Mouse (Mus musculus): ENCODE results near the gene Ifit2. TPM values are rescaled to one million over a fixed set of nuclear protein-coding genes. Genes with fewer than 3 reads are reported as not detected.

Gene Ifit2
- 1.2 and 1.7 TPM in 2 replicates for total RNA-seq (2012; rRNA removed)

DNA sequence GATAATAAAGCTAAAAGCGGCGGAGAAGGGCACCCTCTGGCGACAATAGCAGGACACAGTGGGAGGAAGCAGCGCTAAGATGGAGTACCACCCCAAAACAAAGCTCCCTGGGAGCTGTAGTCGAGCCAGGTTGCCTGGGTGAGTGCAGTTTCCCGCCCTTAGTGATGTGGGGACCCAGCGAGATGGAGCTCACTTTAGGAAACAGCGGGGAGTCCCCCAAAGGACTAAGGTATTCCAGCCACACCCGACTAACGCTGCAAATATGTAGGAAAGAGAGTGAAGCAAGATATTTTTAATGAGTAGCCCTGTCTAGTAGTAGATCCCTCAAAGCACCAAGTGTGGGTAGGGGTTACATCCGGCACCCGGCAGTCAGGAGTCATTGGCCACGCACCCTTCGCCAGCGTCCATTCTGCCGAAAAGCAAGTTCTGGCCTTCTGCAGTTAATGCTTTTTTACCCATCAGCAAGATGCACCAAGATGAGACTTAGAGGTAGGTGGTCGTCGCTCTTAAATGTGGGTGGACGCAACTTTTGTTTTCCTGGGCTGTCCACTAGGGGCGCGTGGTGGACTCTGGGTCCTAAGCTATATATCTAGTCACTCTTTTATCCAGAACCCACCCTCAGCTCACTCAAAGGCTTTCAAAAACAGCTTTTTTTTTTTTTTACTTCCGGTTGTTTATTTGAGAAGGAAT, at the start of gene Ifit2:
Gene Ifit2, plus strand, starts transcription at position 161 of the 690 bp plus-strand sequence.
- Histone ChIP-seq H3K9ac (ENCODE audit: insufficient read depth, low read depth, low read length, poor library complexity, severe bottlenecking) (peak within 1 kb of the TSS; percentile 6; the same call in 1 of the 2 replicates), H3K27ac (ENCODE audit: insufficient read depth, low read depth, low read length, poor library complexity, severe bottlenecking) (no peak within 1 kb of the TSS), H3K9me3 (ENCODE audit: control insufficient read depth, insufficient read depth, low read depth, low read length) (no peaks in the 10 kb centered on the region), H3K36me3 (ENCODE audit: control insufficient read depth, insufficient read depth, low read length, poor library complexity, severe bottlenecking) (no peaks in the 10 kb centered on the region), H3K4me1 (ENCODE audit: control insufficient read depth in 2 of 2, insufficient read depth in 2 of 2, low read length in 2 of 2, poor library complexity in 1 of 2) (no peaks in the 10 kb centered on the region), H3K4me3 (ENCODE audit: insufficient read depth in 1 of 2, low read depth in 1 of 2, low read length in 2 of 2, poor library complexity in 1 of 2, severe bottlenecking in 1 of 2) (peak within 1 kb of the TSS; percentile 57 to 83)
- peak; percentile 38 for DNase-seq (ENCODE audit: low read depth, low spot score)
- in situ Hi-C loops (cut with MboI; ENCODE audit: low sequenced_read_pairs in 2 of 2, unreplicated experiment in 2 of 2), result no loop called here
- TF ChIP-seq MAFK (IDR thresholded peaks at IDR 0.05; ENCODE audit: insufficient read depth, low read depth, low read length) (no peak), ZC3H11A (IDR thresholded peaks at IDR 0.05; ENCODE audit: borderline replicate concordance, low read depth, low read length) (no peak), HCFC1 (IDR thresholded peaks at IDR 0.05; ENCODE audit: borderline replicate concordance, insufficient read depth, low read length) (no peak), ZNF384 (IDR thresholded peaks at IDR 0.05; ENCODE audit: low read depth, low read length) (no peak), CHD2 (IDR thresholded peaks at IDR 0.05; ENCODE audit: low read depth, low read length) (no peak)

DNA sequence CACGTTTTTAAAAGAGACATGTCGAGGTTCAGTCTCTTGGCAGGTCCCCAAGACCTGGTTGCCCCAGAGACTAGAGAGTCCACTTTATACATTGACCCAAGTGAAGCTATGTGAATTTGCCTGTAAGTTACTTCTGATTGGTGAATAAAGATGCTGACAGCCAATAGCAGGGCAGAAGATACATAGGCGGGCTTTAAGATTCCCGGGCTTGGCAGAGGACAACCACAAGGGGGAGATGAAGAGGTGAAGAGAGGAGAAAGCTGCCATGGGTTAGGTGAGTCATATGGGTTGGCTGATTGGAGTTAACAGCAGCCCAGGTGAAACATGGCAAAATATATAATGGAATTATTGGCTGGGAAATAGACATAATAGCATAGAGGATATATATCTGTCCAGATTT, 49.7 kb upstream of the Ifit2 start:
- in situ Hi-C loops (cut with MboI; ENCODE audit: low sequenced_read_pairs in 2 of 2, unreplicated experiment in 2 of 2), result no loop called here
- TF ChIP-seq MAFK (IDR thresholded peaks at IDR 0.05; ENCODE audit: insufficient read depth, low read depth, low read length) (no peak), ZC3H11A (IDR thresholded peaks at IDR 0.05; ENCODE audit: borderline replicate concordance, low read depth, low read length) (no peak), HCFC1 (IDR thresholded peaks at IDR 0.05; ENCODE audit: borderline replicate concordance, insufficient read depth, low read length) (no peak), CHD2 (IDR thresholded peaks at IDR 0.05; ENCODE audit: low read depth, low read length) (no peak), ZNF384 (IDR thresholded peaks at IDR 0.05; ENCODE audit: low read depth, low read length) (no peak)
- Histone ChIP-seq H3K4me3 (ENCODE audit: insufficient read depth in 1 of 2, low read depth in 1 of 2, low read length in 2 of 2, poor library complexity in 1 of 2, severe bottlenecking in 1 of 2) (no peak overlapping the region), H3K9me3 (ENCODE audit: control insufficient read depth, insufficient read depth, low read depth, low read length) (no peaks in the 10 kb centered on the region), H3K9ac (ENCODE audit: insufficient read depth, low read depth, low read length, poor library complexity, severe bottlenecking) (no peak overlapping the region), H3K27ac (ENCODE audit: insufficient read depth, low read depth, low read length, poor library complexity, severe bottlenecking) (no peak overlapping the region), H3K4me1 (ENCODE audit: control insufficient read depth in 2 of 2, insufficient read depth in 2 of 2, low read length in 2 of 2, poor library complexity in 1 of 2) (no peaks in the 10 kb centered on the region; a peak in 1 of 4 replicates), H3K36me3 (ENCODE audit: control insufficient read depth, insufficient read depth, low read length, poor library complexity, severe bottlenecking) (no peaks in the 10 kb centered on the region)
- peak; percentile 81 for DNase-seq (ENCODE audit: low read depth, low spot score)

DNA sequence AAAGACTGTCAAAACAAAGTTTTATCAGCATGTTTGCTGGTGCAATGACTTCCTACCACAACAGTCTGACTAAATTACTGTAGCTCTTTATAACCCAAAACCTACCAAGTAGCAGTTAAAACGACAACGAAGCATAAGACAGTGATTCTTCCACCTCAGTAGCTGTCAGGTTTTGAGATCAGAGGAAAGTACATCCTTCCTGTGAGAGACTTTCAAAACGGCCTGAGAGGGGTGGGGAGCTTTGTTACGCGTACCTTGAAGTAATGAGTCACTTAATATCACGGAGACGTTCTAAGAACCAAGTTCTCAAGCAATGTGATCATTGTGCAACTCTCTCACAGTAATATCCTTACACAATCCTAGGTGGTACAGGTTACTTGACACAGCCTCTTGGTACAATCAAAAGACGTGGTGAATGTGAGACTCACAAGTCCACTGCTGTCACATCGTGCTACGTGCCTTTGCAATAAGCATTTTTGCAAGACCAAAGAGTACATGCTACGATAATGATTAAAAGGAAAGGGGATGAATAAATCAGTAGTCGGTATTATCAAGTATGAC, 45.3 kb upstream of the Ifit2 start:
- Histone ChIP-seq H3K36me3 (ENCODE audit: control insufficient read depth, insufficient read depth, low read length, poor library complexity, severe bottlenecking) (no peaks in the 10 kb centered on the region), H3K4me3 (ENCODE audit: insufficient read depth in 1 of 2, low read depth in 1 of 2, low read length in 2 of 2, poor library complexity in 1 of 2, severe bottlenecking in 1 of 2) (no peak overlapping the region), H3K4me1 (ENCODE audit: control insufficient read depth in 2 of 2, insufficient read depth in 2 of 2, low read length in 2 of 2, poor library complexity in 1 of 2) (no peaks in the 10 kb centered on the region), H3K9me3 (ENCODE audit: control insufficient read depth, insufficient read depth, low read depth, low read length) (no peaks in the 10 kb centered on the region), H3K9ac (ENCODE audit: insufficient read depth, low read depth, low read length, poor library complexity, severe bottlenecking) (no peak overlapping the region), H3K27ac (ENCODE audit: insufficient read depth, low read depth, low read length, poor library complexity, severe bottlenecking) (no peak overlapping the region)
- TF ChIP-seq MAFK (IDR thresholded peaks at IDR 0.05; ENCODE audit: insufficient read depth, low read depth, low read length), result no peak
- no peak for TF ChIP-seq HCFC1 (IDR thresholded peaks at IDR 0.05; ENCODE audit: borderline replicate concordance, insufficient read depth, low read length)
- TF ChIP-seq ZC3H11A (IDR thresholded peaks at IDR 0.05; ENCODE audit: borderline replicate concordance, low read depth, low read length), result no peak
- no peak for TF ChIP-seq ZNF384 (IDR thresholded peaks at IDR 0.05; ENCODE audit: low read depth, low read length)
- TF ChIP-seq CHD2 (IDR thresholded peaks at IDR 0.05; ENCODE audit: low read depth, low read length), result no peak
- DNase-seq (ENCODE audit: low read depth, low spot score), result no peak
- in situ Hi-C loops (cut with MboI; ENCODE audit: low sequenced_read_pairs in 2 of 2, unreplicated experiment in 2 of 2), result no loop called here

DNA sequence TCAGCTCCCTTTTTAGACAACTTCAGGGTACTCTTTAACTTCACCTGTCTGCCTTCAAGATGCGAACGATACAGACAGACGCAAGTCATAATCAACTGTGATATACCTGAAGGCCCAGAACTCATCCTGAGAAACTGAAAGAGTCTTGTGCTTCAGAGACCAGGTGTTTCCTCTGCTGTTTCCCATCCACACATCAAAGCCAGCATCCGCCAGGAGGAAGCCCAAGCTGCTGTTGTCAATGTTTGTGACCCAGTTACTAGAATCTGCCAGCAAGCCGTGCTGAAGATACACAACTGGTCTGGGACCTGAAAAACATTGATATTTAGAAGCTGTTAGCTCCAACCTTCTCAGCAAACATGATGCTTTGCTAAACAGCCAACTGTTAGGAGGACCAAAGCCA, 39.8 kb upstream of the Ifit2 start:
- in situ Hi-C loops (cut with MboI; ENCODE audit: low sequenced_read_pairs in 2 of 2, unreplicated experiment in 2 of 2), result no loop called here
- Histone ChIP-seq H3K4me1 (ENCODE audit: control insufficient read depth in 2 of 2, insufficient read depth in 2 of 2, low read length in 2 of 2, poor library complexity in 1 of 2) (no peaks in the 10 kb centered on the region), H3K27ac (ENCODE audit: insufficient read depth, low read depth, low read length, poor library complexity, severe bottlenecking) (no peak overlapping the region), H3K4me3 (ENCODE audit: insufficient read depth in 1 of 2, low read depth in 1 of 2, low read length in 2 of 2, poor library complexity in 1 of 2, severe bottlenecking in 1 of 2) (no peak overlapping the region), H3K9me3 (ENCODE audit: control insufficient read depth, insufficient read depth, low read depth, low read length) (no peaks in the 10 kb centered on the region), H3K9ac (ENCODE audit: insufficient read depth, low read depth, low read length, poor library complexity, severe bottlenecking) (no peak overlapping the region), H3K36me3 (ENCODE audit: control insufficient read depth, insufficient read depth, low read length, poor library complexity, severe bottlenecking) (no peaks in the 10 kb centered on the region)
- no peak for DNase-seq (ENCODE audit: low read depth, low spot score)
- TF ChIP-seq ZC3H11A (IDR thresholded peaks at IDR 0.05; ENCODE audit: borderline replicate concordance, low read depth, low read length) (no peak), MAFK (IDR thresholded peaks at IDR 0.05; ENCODE audit: insufficient read depth, low read depth, low read length) (no peak), ZNF384 (IDR thresholded peaks at IDR 0.05; ENCODE audit: low read depth, low read length) (no peak), CHD2 (IDR thresholded peaks at IDR 0.05; ENCODE audit: low read depth, low read length) (no peak), HCFC1 (IDR thresholded peaks at IDR 0.05; ENCODE audit: borderline replicate concordance, insufficient read depth, low read length) (no peak)
